Mouse (Mus musculus) liver, embryonic 14.5 days (tissue): ENCODE results near the gene Ly6g5c. TPM values are rescaled to one million over a fixed set of nuclear protein-coding genes. Genes with fewer than 3 reads are reported as not detected.

Experiments
- ATAC-seq: fragments of 200-750 bp; cut with Nextera tagmentation; 2 replicates; pipeline ENCODE4 v1.8.0; 2017; ENCODE audit warnings: moderate number of reproducible peaks, mild to moderate bottlenecking, moderate library complexity; ENCODE audit not compliant: insufficient read depth
- DNase-seq, 3 experiments: peaks; one replicate each; pipeline ENCODE4 v3.0.0-alpha.2; 2012 to 2013; ENCODE audit warnings: low read depth in 3 of 3, low spot score in 3 of 3
- H3K27ac ChIP-seq: fragments of 300-500 bp; sonication (generic); 2 replicates; pipeline ENCODE4 v1.5.1; 2014; ENCODE audit warnings: moderate library complexity, mild to moderate bottlenecking, control low read depth, inconsistent platforms
- H3K27me3 ChIP-seq: fragments of 300-500 bp; sonication (generic); 2 replicates; pipeline ENCODE4 v1.6.1; 2014; ENCODE audit warnings: mild to moderate bottlenecking, low read length, moderate library complexity; ENCODE audit not compliant: control insufficient read depth, insufficient read depth
- H3K36me3 ChIP-seq: fragments of 300-500 bp; sonication (generic); replicated peaks from 2 replicates; pipeline ENCODE4 v1.6.1; 2014; ENCODE audit warnings: low read depth; ENCODE audit not compliant: control insufficient read depth, insufficient read depth
- H3K4me1 ChIP-seq, 2 experiments: fragments of 200-500 bp in 1 of 2; fragments of 300-500 bp in 1 of 2; sonication (generic) in 1 of 2; replicated peaks; 2 replicates each; pipeline ENCODE4 v1.6.1; 2012 to 2014; ENCODE audit warnings: antibody characterized with exemption in 1 of 2, inconsistent platforms in 1 of 2, low read length in 1 of 2; ENCODE audit not compliant: control insufficient read depth in 2 of 2, insufficient read depth in 2 of 2
- H3K4me2 ChIP-seq: fragments of 300-500 bp; sonication (generic); 2 replicates; pipeline ENCODE4 v1.6.1; 2014; ENCODE audit warnings: low read depth, mild to moderate bottlenecking, control low read depth, moderate library complexity
- H3K4me3 ChIP-seq, 2 experiments: fragments of 200-500 bp in 1 of 2; fragments of 300-500 bp in 1 of 2; sonication (generic) in 1 of 2; 2 replicates each; pipeline ENCODE4 v1.5.1; 2012 to 2014; ENCODE audit warnings: low read depth in 2 of 2, low read length in 2 of 2, mild to moderate bottlenecking in 2 of 2, control low read depth in 1 of 2, inconsistent platforms in 1 of 2, moderate library complexity in 1 of 2; ENCODE audit not compliant: insufficient read depth in 1 of 2
- H3K9ac ChIP-seq: fragments of 300-500 bp; sonication (generic); replicated peaks from 2 replicates; pipeline ENCODE4 v1.6.1; 2014; ENCODE audit warnings: mild to moderate bottlenecking, control low read depth, moderate library complexity
- H3K9me3 ChIP-seq: fragments of 300-500 bp; sonication (generic); 2 replicates; pipeline ENCODE4 v1.6.1; 2016; ENCODE audit warnings: low read length, mixed read lengths; ENCODE audit not compliant: control insufficient read depth
- CTCF ChIP-seq: IDR thresholded peaks from 2 replicates; pipeline ENCODE4 v1.5.1; 2016; ENCODE audit warnings: antibody characterized with exemption, low read depth, control low read depth
- EP300 ChIP-seq: IDR thresholded peaks from 2 replicates; pipeline ENCODE4 v1.6.1; 2016; ENCODE audit warnings: antibody characterized with exemption, low read depth
- WGBS: fragments of 180-500 bp; shearing (Covaris S2); extraction: QIAGEN DNeasy Blood & Tissue Kit; methylation state at CpG from one replicate; pipeline ENCODE4 v1.1.7; 2014; ENCODE audit not compliant: insufficient replicate concordance; 5-methylcytosine and 5-hydroxymethylcytosine counted together
- polyA plus RNA-seq, 2 experiments: library from polyadenylated mRNA; depleted of rRNA in 1 of 2; stranded (reverse) in 1 of 2; unstranded in 1 of 2; fragments of >200 nt; fragmentation: Nextera tagmentation in 1 of 2; extraction: Ambion mirVana in 1 of 2; gene quantifications; 2 replicates each; pipeline versions ENCODE4 v1.2.1 to v1.2.3; 2012 to 2014

Gene Ly6g5c
- polyA plus RNA-seq (2012; rRNA removed), result not detected in 2 replicates
- not detected in 2 replicates for polyA plus RNA-seq (2014; fragmentation: Nextera tagmentation; extraction: Ambion mirVana)

- H3K4me2 ChIP-seq, result no peak within 1 kb of the TSS
- peaks cover 25 to 32% of the 10 kb centered on the region in 2 experiments for H3K4me1 ChIP-seq
- H3K9ac ChIP-seq, result no peak within 1 kb of the TSS
- no peaks in the 10 kb centered on the region for H3K27me3 ChIP-seq
- no peaks in the 10 kb centered on the region for H3K9me3 ChIP-seq
- TF ChIP-seq EP300, result no peak
- TF ChIP-seq CTCF, result no peak
- H3K36me3 ChIP-seq, result no peaks in the 10 kb centered on the region
- 76% methylated on average over 6 of the region's 6 CpGs for WGBS
- ATAC-seq (no peak), DNase-seq (no peak)
- no peak within 1 kb of the TSS for H3K27ac ChIP-seq
- no peak within 1 kb of the TSS for H3K4me3 ChIP-seq
Measured at GRCm38 (mm10) chr17:35108097-35108496, at the start of gene Ly6g5c. Gene Ly6g5c (plus strand): TSS chr17:35108279.

GRCm38 (mm10) chr17:35058316-35058715, 49.8 kb upstream of the Ly6g5c start:
- no peaks in the 10 kb centered on the region for H3K9me3 ChIP-seq
- no peak overlapping the region; the same call in 1 of the 2 replicates for H3K4me2 ChIP-seq
- no peak for TF ChIP-seq CTCF
- no peak for TF ChIP-seq EP300
- WGBS, result 63% methylated on average over 9 of the region's 9 CpGs
- no peak overlapping the region for H3K4me3 ChIP-seq
- peaks cover 27% of the 10 kb centered on the region for H3K36me3 ChIP-seq
- no peaks in the 10 kb centered on the region; the same call in 1 of the 2 replicates for H3K27me3 ChIP-seq
- DNase-seq (no peak), ATAC-seq (no peak)
- H3K9ac ChIP-seq, result no peak overlapping the region
- H3K4me1 ChIP-seq, result peaks cover 4 to 8% of the 10 kb centered on the region in 2 experiments; a peak in 3 of 4 replicates
- no peak overlapping the region for H3K27ac ChIP-seq

- Histone ChIP-seq H3K27ac (no peak within 1 kb of the TSS), H3K27me3 (peaks cover 4% of the 10 kb centered on the region), H3K4me3 (peak within 1 kb of the TSS; percentile 49 to 60), H3K4me2 (peak within 1 kb of the TSS; percentile 86), H3K9me3 (no peaks in the 10 kb centered on the region), H3K9ac (peak within 1 kb of the TSS; percentile 35), H3K36me3 (peaks cover 18% of the 10 kb centered on the region), H3K4me1 (peaks cover 4 to 8% of the 10 kb centered on the region in 2 experiments; a peak in 3 of 4 replicates)
- DNase-seq (no peak), ATAC-seq (peak; percentile 70)
- TF ChIP-seq CTCF (peak; percentile 93), EP300 (0 out of 2 replicates have a peak, but pooled peaks have one; percentile 6)
- under 1% methylated on average over 57 of the region's 57 CpGs for WGBS
Measured at GRCm38 (mm10) chr17:35058911-35059892, 48.9 kb upstream of the Ly6g5c start, which contains the start of gene Ddah2. Gene Ddah2 (plus strand): TSS chr17:35059035.

- ATAC-seq, result no peak
- WGBS, result 43% methylated on average over 14 of the region's 14 CpGs
Measured at GRCm38 (mm10) chr17:35060071-35060470, 48.0 kb upstream of the Ly6g5c start.

More at GRCm38 (mm10) chr17:35060071-35060470, 48.0 kb upstream of the Ly6g5c start:
- Histone ChIP-seq H3K4me1 (peaks cover 10 to 12% of the 10 kb centered on the region in 2 experiments), H3K36me3 (peaks cover 12% of the 10 kb centered on the region), H3K27me3 (peaks cover 13% of the 10 kb centered on the region), H3K9me3 (no peaks in the 10 kb centered on the region), H3K4me2 (peak overlapping the region; percentile 86), H3K9ac (no peak overlapping the region), H3K4me3 (peak overlapping the region; percentile 49 to 60; a peak in 3 of 4 replicates), H3K27ac (no peak overlapping the region)
- TF ChIP-seq CTCF (no peak), EP300 (no peak)
- no peak for DNase-seq
